Mouse (Mus musculus) kidney, adult 2 months (tissue): ENCODE data around the gene Zfp646.
A peak's percentile ranks its signal among the peaks of the same experiment; 100 is the strongest.

Experiments
- CTCF ChIP-seq: fragments of 200-500 bp; conservative IDR thresholded peaks from 2 replicates; pipeline ENCODE4 v1.5.1; 2011; ENCODE audit warnings: low read depth, mild to moderate bottlenecking, control low read depth, low read length, moderate library complexity, mixed read lengths; ENCODE audit not compliant: insufficient read depth, insufficient read length
- POLR2A ChIP-seq: fragments of 200-500 bp; IDR thresholded peaks from one replicate; pipeline ENCODE4 v1.6.1; 2011; ENCODE audit warnings: low read depth, low read length, control low read depth

- peak; percentile 71 for TF ChIP-seq CTCF
- TF ChIP-seq POLR2A, result no peak
These were observed 20.4 kb downstream of the Zfp646 start for GRCm38 (mm10) chr7:127896384-127896783.
